Mouse (Mus musculus) MEL (cell line): ENCODE measurements around the gene Sdc3. TPM values are rescaled to one million over a fixed set of nuclear protein-coding genes. Genes with fewer than 3 reads are reported as not detected.

Source experiments
- DNase-seq: peaks from one replicate; pipeline ENCODE4 v3.0.0; 2011; ENCODE audit warnings: low read depth, low spot score
- H3K27ac ChIP-seq: 2 replicates; pipeline ENCODE4 v1.5.1; 2012; ENCODE audit warnings: low read depth, mild to moderate bottlenecking, control low read depth, low read length, moderate library complexity; ENCODE audit not compliant: control insufficient read depth
- H3K27me3 ChIP-seq, 2 experiments: fragments of 150-350 bp in 1 of 2; sonication (generic) in 1 of 2; 2 replicates each; pipeline ENCODE4 v1.6.1; 2012; ENCODE audit warnings: low read length in 2 of 2, mild to moderate bottlenecking in 2 of 2, improper control_type of control experiment in 1 of 2, moderate library complexity in 1 of 2; ENCODE audit not compliant: insufficient read depth in 2 of 2, control insufficient read depth in 1 of 2
- H3K36me3 ChIP-seq, 2 experiments: 2 replicates each; pipeline ENCODE4 v1.6.1; 2012 to 2014; ENCODE audit warnings: low read length in 2 of 2, improper control_type of control experiment in 1 of 2, inconsistent platforms in 1 of 2, mild to moderate bottlenecking in 1 of 2; ENCODE audit not compliant: insufficient read depth in 2 of 2, control insufficient read depth in 1 of 2
- H3K4me1 ChIP-seq, 2 experiments: fragments of 150-350 bp in 1 of 2; sonication (generic) in 1 of 2; 2 replicates each; pipeline ENCODE4 v1.6.1; 2012; ENCODE audit warnings: low read length in 2 of 2, improper control_type of control experiment in 1 of 2, mild to moderate bottlenecking in 1 of 2; ENCODE audit not compliant: insufficient read depth in 2 of 2, control insufficient read depth in 1 of 2
- H3K4me3 ChIP-seq, 2 experiments: fragments of 150-350 bp in 1 of 2; sonication (generic) in 1 of 2; 2 replicates each; pipeline ENCODE4 v1.5.1; 2012; ENCODE audit warnings: low read depth in 2 of 2, low read length in 2 of 2, mild to moderate bottlenecking in 2 of 2, moderate library complexity in 2 of 2, control low read depth in 1 of 2, improper control_type of control experiment in 1 of 2; ENCODE audit not compliant: control insufficient read depth in 1 of 2, insufficient read depth in 1 of 2
- H3K79me2 ChIP-seq: 2 replicates; pipeline ENCODE4 v1.6.1; 2012; ENCODE audit warnings: mild to moderate bottlenecking, low read length, moderate library complexity; ENCODE audit not compliant: control insufficient read depth, poor library complexity, insufficient read depth
- H3K9ac ChIP-seq: 2 replicates; pipeline ENCODE4 v1.6.1; 2012; ENCODE audit warnings: low read depth, mild to moderate bottlenecking, control low read depth, low read length, moderate library complexity; ENCODE audit not compliant: control insufficient read depth, poor library complexity, severe bottlenecking
- H3K9me3 ChIP-seq: fragments of 150-350 bp; sonication (generic); replicated peaks from 2 replicates; pipeline ENCODE4 v1.6.1; 2012; ENCODE audit warnings: mild to moderate bottlenecking, low read length, improper control_type of control experiment, moderate library complexity; ENCODE audit not compliant: insufficient read depth
- BHLHE40 ChIP-seq: IDR thresholded peaks from 2 replicates; pipeline ENCODE4 v1.6.1; 2012; ENCODE audit warnings: low read depth, mild to moderate bottlenecking, inconsistent platforms, low read length, improper control_type of control experiment, borderline replicate concordance
- CHD2 ChIP-seq: IDR thresholded peaks from 2 replicates; pipeline ENCODE4 v1.6.1; 2011; ENCODE audit warnings: low read length, improper control_type of control experiment
- ELF1 ChIP-seq: IDR thresholded peaks from 2 replicates; pipeline ENCODE4 v1.6.1; 2014; ENCODE audit warnings: low read depth, mild to moderate bottlenecking, inconsistent platforms, low read length, improper control_type of control experiment, moderate library complexity
- EP300 ChIP-seq, 2 experiments: IDR thresholded peaks; 2 replicates each; pipeline ENCODE4 v1.6.1; 2011; ENCODE audit warnings: improper control_type of control experiment in 2 of 2, low read length in 2 of 2, low read depth in 1 of 2, mild to moderate bottlenecking in 1 of 2
- ETS1 ChIP-seq: IDR thresholded peaks from 2 replicates; pipeline ENCODE4 v1.6.1; 2012; ENCODE audit warnings: low read depth, mild to moderate bottlenecking, inconsistent platforms, low read length, improper control_type of control experiment, moderate library complexity
- GABPA ChIP-seq: IDR thresholded peaks from 2 replicates; pipeline ENCODE4 v1.6.1; 2012; ENCODE audit warnings: low read depth, mild to moderate bottlenecking, inconsistent platforms, low read length, improper control_type of control experiment, moderate library complexity
- GATA1 ChIP-seq: IDR thresholded peaks from 2 replicates; pipeline ENCODE4 v1.6.1; 2011; ENCODE audit warnings: low read depth, low read length, improper control_type of control experiment
- HCFC1 ChIP-seq: IDR thresholded peaks from 2 replicates; pipeline ENCODE4 v1.6.1; 2012; ENCODE audit warnings: low read depth, mild to moderate bottlenecking, inconsistent platforms, low read length, improper control_type of control experiment, moderate library complexity
- MEF2A ChIP-seq: IDR thresholded peaks from 2 replicates; pipeline ENCODE4 v1.6.1; 2014; ENCODE audit warnings: low read depth, mild to moderate bottlenecking, inconsistent platforms, low read length, improper control_type of control experiment; ENCODE audit not compliant: poor library complexity, insufficient replicate concordance, severe bottlenecking; ENCODE audit errors: extremely low read depth
- MXI1 ChIP-seq: IDR thresholded peaks from 2 replicates; pipeline ENCODE4 v1.6.1; 2011; ENCODE audit warnings: mild to moderate bottlenecking, low read depth, low read length, improper control_type of control experiment
- MYC ChIP-seq: IDR thresholded peaks from 2 replicates; pipeline ENCODE4 v1.6.1; 2011; ENCODE audit warnings: low read depth, mild to moderate bottlenecking, low read length, improper control_type of control experiment, moderate library complexity
- NELFE ChIP-seq: IDR thresholded peaks from 2 replicates; pipeline ENCODE4 v1.6.1; 2011; ENCODE audit warnings: low read depth, low read length, improper control_type of control experiment
- POLR2A ChIP-seq, 2 experiments: IDR thresholded peaks; 2 replicates each; pipeline ENCODE4 v1.6.1; 2011 to 2012; ENCODE audit warnings: low read length in 2 of 2, mild to moderate bottlenecking in 2 of 2, control low read depth in 1 of 2, improper control_type of control experiment in 1 of 2, low read depth in 1 of 2, moderate library complexity in 1 of 2; ENCODE audit not compliant: control insufficient read depth in 1 of 2, insufficient read depth in 1 of 2, poor library complexity in 1 of 2
- RAD21 ChIP-seq: IDR thresholded peaks from 2 replicates; pipeline ENCODE4 v1.6.1; 2011; ENCODE audit warnings: mild to moderate bottlenecking, low read depth, low read length, improper control_type of control experiment
- RCOR1 ChIP-seq: IDR thresholded peaks from 2 replicates; pipeline ENCODE4 v1.6.1; 2012; ENCODE audit warnings: low read depth, mild to moderate bottlenecking, inconsistent platforms, low read length, improper control_type of control experiment
- TCF12 ChIP-seq: IDR thresholded peaks from 2 replicates; pipeline ENCODE4 v1.6.1; 2014; ENCODE audit warnings: low read depth, mild to moderate bottlenecking, inconsistent platforms, low read length, improper control_type of control experiment, moderate library complexity
- UBTF ChIP-seq: IDR thresholded peaks from 2 replicates; pipeline ENCODE4 v1.6.1; 2012; ENCODE audit warnings: low read depth, mild to moderate bottlenecking, inconsistent platforms, low read length, improper control_type of control experiment, moderate library complexity, borderline replicate concordance; ENCODE audit not compliant: insufficient read depth
- USF1 ChIP-seq: IDR thresholded peaks from 2 replicates; pipeline ENCODE4 v1.6.1; 2014; ENCODE audit warnings: low read depth, mild to moderate bottlenecking, inconsistent platforms, low read length, improper control_type of control experiment, moderate library complexity
- USF2 ChIP-seq, 2 experiments: IDR thresholded peaks; 2 replicates each; pipeline ENCODE4 v1.6.1; 2011 to 2012; ENCODE audit warnings: improper control_type of control experiment in 2 of 2, low read length in 2 of 2, borderline replicate concordance in 1 of 2, inconsistent platforms in 1 of 2, low read depth in 1 of 2, mild to moderate bottlenecking in 1 of 2; ENCODE audit not compliant: insufficient read depth in 1 of 2
- ZC3H11A ChIP-seq: IDR thresholded peaks from 2 replicates; pipeline ENCODE4 v1.6.1; 2012; ENCODE audit warnings: low read depth, mild to moderate bottlenecking, inconsistent platforms, low read length, improper control_type of control experiment
- ZMIZ1 ChIP-seq: IDR thresholded peaks from 2 replicates; pipeline ENCODE4 v1.6.1; 2012; ENCODE audit warnings: low read depth, mild to moderate bottlenecking, inconsistent platforms, low read length, improper control_type of control experiment, moderate library complexity
- polyA plus RNA-seq, 2 experiments: library from polyadenylated mRNA; stranded (reverse) in 1 of 2; unstranded in 1 of 2; fragments of >175 nt in 1 of 2; fragments of >200 nt in 1 of 2; gene quantifications; 2 replicates each; pipeline versions ENCODE4 v1.2.1 to v1.2.4; 2012; ENCODE audit warnings: low replicate concordance in 2 of 2, low read depth in 1 of 2; ENCODE audit not compliant: insufficient read length in 2 of 2, insufficient read depth in 1 of 2, missing spikeins in 1 of 2
- total RNA-seq: library from RNA; depleted of rRNA; stranded (reverse); fragments of 300-350 nt; gene quantifications from 2 replicates; pipeline ENCODE4 v1.2.3, GENCODE M21; 2012

The Sdc3 gene
- total and polyA plus RNA-seq, 3 experiments: 0.46 to 6.7 TPM; not detected in 1

GRCm38 (mm10) chr4:130784755-130785154 is 7.6 kb upstream of the Sdc3 start (continued):
- no peak for TF ChIP-seq UBTF

- DNase-seq: no peak
- H3K4me1 ChIP-seq: peaks cover 0 to 1% of the 10 kb centered on the region in 2 experiments; a peak in 1 of 4 replicates
- peaks cover 0 to under 1% of the 10 kb centered on the region in 2 experiments; a peak in 1 of 4 replicates for H3K27me3 ChIP-seq
- H3K27ac ChIP-seq: no peak overlapping the region
- H3K36me3 ChIP-seq: 0 out of 4 replicates have a peak, but pooled peaks cover 0 to 3% of the 10 kb centered on the region in 2 experiments
- no peak overlapping the region for H3K4me3 ChIP-seq
- no peak overlapping the region for H3K9ac ChIP-seq
- no peaks in the 10 kb centered on the region for H3K79me2 ChIP-seq
- TF ChIP-seq CHD2: no peak
- TF ChIP-seq NELFE: no peak
- no peak for TF ChIP-seq MEF2A
- no peak for TF ChIP-seq TCF12
- TF ChIP-seq GATA1: no peak
- no peak for TF ChIP-seq USF2 (IDR thresholded peaks at IDR 0.05; ENCODE audit: borderline replicate concordance in 1 of 2, insufficient read depth in 1 of 2, low read depth in 1 of 2, low read length in 2 of 2)
- TF ChIP-seq ZMIZ1: no peak
- TF ChIP-seq RCOR1: no peak
- TF ChIP-seq MYC: no peak
- no peak for TF ChIP-seq MXI1
- no peak for TF ChIP-seq HCFC1
- TF ChIP-seq BHLHE40: no peak
- no peak for TF ChIP-seq ETS1
- TF ChIP-seq ZC3H11A: no peak
- no peak for TF ChIP-seq ELF1
- no peak for TF ChIP-seq GABPA
- TF ChIP-seq USF1: no peak
- TF ChIP-seq EP300 (IDR thresholded peaks at IDR 0.05; ENCODE audit: low read depth in 1 of 2, low read length in 2 of 2): no peak
- TF ChIP-seq POLR2A (IDR thresholded peaks at IDR 0.05; ENCODE audit: control insufficient read depth in 1 of 2, insufficient read depth in 1 of 2, low read depth in 1 of 2, low read length in 2 of 2, poor library complexity in 1 of 2): no peak
- TF ChIP-seq RAD21: no peak
- TF ChIP-seq, all 39 proteins: peak for 0
- H3K9me3 ChIP-seq: no peaks in the 10 kb centered on the region
Measured at GRCm38 (mm10) chr4:130787530-130787929, 4.8 kb upstream of the Sdc3 start.
